Mouse (Mus musculus) cerebellum, adult 11 months (tissue): Measurements from ENCODE around the gene Tex13c2.
A peak's percentile ranks its signal among the peaks of the same experiment; 100 is the strongest.

Experiments
- DNase-seq: peaks from one replicate; pipeline ENCODE4 v3.0.0; 2022

Tex13c2 gene

DNA sequence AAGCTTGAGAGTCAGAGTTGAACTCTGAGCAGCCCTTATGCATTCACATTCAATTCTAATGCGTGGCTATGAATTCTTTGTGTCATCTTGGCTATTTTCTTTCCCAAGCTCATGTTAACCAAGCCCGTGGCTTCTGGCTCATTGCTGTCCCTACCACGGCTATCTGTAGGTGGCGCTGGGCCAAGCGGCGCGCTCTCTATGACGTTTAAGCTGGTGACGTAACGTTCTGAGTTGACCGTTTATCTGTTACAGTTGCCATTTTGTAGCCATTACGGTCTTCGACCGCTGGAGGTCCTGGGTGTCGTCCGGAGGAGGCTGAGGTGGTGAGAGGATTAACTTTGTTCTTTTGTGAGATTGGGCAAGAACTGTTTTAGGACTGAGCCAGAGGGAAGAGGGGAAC lies at the start of gene Tex13c2:
Tex13c2 (plus strand) TSS at position 246 of the 400 bp plus-strand sequence.
- DNase-seq = no peak

DNA sequence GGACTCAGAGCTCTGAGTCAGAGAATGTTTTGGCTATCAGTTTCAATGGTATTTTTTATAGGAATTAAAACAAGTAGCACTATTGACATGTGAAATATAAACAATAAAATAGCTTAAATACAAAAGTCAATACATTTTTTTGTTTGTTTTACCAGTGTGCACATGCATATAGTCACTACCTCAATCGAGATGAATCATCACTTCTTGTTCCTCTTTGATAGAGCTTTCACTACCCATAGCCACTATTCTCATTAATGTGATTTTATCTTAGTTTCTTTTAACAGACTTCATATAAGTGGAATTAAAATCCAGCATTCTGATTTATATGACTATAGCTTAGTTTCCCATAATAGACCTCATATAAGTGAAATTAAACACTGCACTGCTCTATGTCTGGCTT lies 39.2 kb upstream of the Tex13c2 start:
- DNase-seq = no peak

DNA sequence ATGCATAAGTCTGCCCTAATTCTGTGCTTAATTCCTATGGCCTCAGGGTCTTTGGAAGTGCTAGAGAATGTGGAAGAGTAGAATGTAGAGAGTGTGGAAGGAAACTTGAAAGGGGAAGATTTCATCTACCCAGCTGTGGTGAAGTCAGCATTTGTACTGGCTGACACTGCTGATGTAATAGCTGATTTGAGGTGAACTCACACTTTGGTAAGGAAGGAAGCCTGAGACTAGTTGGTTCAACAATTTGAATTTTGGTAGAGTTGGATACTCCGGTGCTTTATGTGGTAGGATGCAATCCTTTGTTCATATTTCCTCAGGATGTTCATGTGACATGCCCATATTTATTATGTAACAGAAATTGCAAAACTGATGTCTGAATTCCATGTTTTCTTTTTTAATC lies 36.5 kb upstream of the Tex13c2 start:
- DNase-seq = no peak

DNA sequence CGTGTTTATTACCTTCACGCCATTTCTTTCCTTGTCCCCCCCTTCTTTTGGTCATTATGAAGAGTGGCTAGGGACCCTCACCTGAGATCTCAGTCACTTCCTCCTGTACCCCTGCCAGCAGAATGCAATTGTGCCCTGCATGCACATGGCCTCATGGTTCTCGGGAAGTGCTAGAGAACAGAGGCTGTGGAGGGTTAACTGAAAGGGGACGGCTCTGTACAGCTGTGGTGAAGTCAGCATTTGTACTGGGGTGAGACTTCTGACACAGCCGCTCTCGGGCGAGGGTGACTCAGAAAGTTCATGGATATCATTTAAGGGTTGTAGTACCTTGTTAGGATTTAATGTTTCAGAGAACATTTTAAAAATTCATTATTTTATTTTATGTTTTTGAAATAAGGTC lies 35.0 kb upstream of the Tex13c2 start:
- DNase-seq = no peak

DNA sequence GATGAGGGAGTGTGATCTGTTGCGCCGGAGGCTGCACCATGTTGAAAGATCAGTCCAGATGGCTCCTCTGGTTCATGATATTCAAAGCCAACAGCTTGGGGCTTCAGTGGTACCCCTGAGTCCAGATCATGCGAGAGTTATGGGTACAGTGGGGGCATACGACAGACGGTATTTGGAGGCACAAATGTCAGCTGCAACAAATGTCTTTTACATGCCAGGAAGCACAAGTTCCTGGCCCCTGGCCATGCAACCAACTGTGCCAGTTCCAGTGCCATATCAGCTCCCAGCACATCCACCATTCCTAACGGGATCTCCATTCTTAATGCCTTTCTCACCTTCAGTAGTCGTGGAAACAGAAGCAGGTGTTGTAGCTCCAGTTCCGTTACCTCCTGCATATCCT lies 845 bp downstream of the Tex13c2 start:
- peak; percentile 22 for DNase-seq

DNA sequence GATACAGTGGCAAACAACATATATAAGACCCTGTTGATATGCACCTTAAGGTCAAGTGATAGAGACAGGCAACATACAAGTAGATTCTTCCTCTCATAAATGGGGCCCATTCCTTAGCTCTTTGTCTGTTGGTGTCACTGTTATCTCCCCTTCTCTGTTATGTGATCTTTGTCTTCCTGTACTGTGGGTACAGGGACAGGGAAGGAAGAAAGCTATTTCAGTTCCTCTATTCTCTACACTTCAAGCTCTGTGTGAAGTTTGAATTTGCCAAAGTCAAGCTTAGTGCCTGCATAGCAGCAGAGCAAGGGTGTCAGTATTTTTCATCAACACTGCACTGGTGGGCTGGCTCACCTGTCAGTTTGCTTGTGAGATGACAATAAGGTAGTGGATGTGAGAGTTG lies 11.0 kb downstream of the Tex13c2 start:
- no peak for DNase-seq

DNA sequence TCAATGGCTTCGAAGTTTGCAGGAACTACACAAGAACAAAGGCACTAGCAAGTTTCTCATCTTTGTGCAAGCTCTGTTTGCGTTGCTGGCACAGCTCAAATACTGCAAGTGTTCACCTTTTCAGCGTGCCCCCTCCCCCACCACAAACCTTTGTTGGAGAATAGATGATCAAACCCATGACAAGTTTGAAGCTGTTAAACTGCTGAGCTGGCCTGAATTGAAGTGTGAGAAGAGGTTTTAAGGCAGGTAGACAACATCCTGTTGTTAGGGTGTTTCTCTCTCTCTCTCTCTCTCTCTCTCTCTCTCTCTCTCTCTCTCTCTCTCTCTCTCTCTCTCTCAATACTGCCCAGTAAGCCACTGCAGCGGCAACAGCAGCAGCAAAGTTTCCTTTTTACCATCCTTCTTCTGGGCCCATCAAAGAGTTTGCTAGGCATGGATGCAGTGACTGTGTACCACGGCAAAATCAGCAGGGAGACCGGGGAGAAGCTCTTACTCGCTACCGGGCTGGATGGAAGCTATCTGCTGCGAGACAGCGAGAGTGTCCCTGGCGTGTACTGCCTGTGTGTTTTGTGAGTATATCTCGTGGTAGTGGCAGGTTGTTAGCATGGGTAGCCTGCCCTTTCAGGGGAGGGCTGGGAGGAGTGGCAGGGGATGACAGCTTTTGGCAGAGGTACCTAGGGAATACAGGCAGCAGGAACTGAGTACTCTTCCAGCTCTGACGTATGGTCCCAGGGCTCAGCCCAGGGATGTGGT lies 13.0 kb downstream of the Tex13c2 start, which contains the start of gene Sh2d1a:
Sh2d1a (plus strand) TSS at position 163 of the 753 bp plus-strand sequence.
- no peak for DNase-seq

DNA sequence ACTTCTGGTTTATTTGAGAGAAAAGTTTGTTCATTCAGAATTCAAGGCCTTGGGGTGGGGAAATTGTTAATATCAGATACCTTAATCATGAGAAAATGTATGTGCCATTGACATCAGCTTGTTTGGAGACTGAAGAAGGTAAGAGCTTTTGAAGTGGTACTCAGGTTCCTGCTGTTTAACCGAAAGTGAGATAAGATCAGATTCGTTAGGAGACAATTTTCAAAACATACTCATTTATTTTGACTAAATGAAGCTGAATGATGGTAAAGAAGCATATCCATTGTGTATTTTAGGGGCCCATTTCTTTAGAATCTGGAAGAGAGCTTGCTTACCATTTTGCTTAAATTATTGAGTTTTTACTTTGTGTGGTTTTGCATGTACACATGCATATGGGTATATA lies 21.6 kb downstream of the Tex13c2 start:
- DNase-seq = no peak

DNA sequence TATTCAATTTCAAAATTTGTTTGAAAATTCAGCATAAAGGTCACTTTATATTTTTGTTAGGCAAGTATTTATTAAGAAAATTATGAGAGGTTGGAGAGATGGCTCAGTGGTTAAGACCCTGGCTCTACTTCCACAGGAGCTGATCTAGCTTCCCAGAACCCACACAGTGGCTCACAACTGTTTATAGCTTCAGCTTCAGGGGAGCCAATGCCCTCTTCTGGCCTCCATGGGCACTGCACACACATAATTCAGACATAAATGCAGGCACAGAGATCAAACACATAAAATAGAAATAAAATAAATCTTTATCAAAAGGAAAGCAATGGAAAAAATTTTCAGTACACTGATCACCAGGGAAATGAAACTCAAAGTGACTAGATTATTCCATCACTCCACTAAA lies 23.1 kb downstream of the Tex13c2 start:
- no peak for DNase-seq

DNA sequence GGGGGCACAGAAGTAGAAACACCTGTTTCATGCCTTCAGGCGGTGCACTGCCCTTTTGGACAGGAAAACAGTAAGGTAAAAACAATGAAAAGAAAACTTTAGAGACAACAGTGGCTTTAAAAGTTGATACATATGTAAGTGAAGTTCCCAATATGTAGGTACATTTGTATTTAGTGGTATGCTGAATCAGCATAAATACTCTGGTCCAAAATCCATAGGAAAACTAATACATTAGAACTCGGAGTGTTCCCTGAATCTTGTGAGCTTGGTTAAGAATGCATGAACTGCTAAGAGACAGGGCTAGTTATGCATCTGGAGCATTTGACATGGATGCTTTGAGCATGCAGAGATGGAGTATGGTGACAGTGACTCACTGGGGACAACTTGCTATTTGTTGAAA lies 33.4 kb downstream of the Tex13c2 start:
- DNase-seq = no peak

DNA sequence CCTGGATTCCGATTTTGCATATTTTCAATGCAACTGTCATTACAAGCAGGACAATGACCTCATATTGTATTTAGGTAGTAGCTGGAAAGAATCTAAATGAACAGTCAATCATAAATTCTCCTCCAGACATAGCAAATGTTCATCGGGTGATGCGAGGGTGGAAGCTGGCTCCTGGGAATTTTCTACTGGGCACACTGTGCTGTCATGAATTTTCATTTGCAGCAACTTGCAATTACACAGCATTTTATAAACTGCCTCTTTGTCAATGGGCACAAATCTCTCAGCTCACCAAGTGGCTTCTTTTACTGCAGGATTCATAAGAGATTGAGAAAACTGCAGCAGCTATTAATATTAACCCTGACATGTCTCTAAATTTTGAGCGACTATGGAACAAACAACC lies 41.2 kb downstream of the Tex13c2 start:
- DNase-seq = no peak

DNA sequence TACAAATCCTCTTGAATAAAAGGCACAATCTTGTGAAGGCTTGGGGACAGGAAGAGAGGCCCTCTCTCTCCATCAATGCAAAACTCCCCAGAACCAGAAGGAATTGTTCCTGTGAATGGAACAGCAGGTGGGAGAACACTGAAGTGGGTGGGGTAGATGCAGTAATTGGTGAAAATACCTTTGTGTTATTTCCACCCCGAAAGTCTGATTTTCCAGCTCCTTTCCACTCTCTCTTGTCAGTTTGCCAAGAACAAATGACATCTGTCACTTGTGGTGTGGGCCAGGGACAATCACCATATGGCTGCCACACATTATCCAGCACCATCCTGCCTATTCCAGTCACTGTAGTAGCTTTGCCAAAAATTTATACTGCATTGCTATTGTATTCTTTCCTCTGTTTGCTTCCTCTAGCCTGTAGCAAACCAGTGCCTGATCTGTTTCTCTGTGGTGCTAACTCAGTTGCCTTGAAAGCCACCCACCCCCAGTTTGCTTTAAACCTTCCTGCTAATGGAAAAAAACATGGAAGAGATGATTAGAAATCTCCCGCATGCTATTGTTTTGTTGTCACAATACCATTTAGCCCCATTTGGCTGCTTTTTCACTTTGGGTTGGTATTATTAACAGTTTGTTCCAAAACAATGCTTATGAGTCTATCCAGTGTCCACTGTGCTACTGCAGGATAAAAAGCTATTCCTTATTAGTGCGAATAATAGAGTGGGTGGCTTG lies 50.7 kb downstream of the Tex13c2 start:
- peak; percentile 74 for DNase-seq

DNA sequence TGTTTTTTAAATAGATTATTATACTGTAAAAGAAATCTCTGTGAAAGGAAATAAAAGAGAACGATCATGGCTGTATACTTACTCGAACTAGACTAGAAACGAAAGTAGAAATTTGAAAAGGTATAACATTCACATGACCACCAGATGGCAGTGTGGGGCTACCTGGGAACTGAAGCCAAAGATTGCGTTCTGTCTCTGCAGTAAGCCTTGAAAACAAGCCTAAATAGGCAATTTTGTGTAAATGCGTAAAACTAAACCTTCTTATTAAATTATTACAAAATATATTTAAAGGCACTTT lies 51.2 kb downstream of the Tex13c2 start:
- peak; percentile 74 for DNase-seq
